Mouse (Mus musculus) lung, postnatal 0 days (tissue): ENCODE results near the gene Fkbp11.

Experiments used
- CTCF ChIP-seq: IDR thresholded peaks from 2 replicates; pipeline ENCODE4 v1.5.1; 2016; ENCODE audit warnings: antibody characterized with exemption, mild to moderate bottlenecking
- EP300 ChIP-seq: IDR thresholded peaks from 2 replicates; pipeline ENCODE4 v1.6.1; 2016; ENCODE audit warnings: antibody characterized with exemption, mild to moderate bottlenecking, control low read depth

DNA sequence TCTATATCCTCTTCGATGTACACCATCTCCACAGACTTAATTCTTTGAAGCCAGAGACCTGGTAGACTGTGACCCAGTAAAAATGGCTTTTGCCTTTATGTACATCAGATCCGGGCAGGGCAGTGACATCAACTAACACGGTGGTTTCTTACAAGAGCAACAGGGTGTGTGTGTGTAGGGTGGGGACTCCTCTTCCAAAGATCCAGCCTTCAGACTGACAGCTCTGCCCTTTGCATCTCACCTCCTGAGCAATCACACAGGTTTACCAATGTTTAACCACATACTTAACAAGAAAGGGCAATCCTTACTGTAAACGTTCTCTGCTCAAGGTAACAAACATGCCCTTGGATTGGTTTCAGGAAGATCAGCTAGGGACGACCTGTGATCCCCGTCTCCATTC, 19.3 kb upstream of the Fkbp11 start:
- TF ChIP-seq CTCF = no peak
- no peak for TF ChIP-seq EP300
